Mouse (Mus musculus) spleen, adult 2 months (tissue): ENCODE data around the gene Hspg2. TPM values are rescaled to one million over a fixed set of nuclear protein-coding genes. Genes with fewer than 3 reads are reported as not detected.

Source experiments
- DNase-seq, 2 experiments: peaks; one replicate each; pipeline versions ENCODE4 v3.0.0 to v3.0.0-alpha.2; 2012 to 2021; ENCODE audit warnings: low spot score in 2 of 2, low read depth in 1 of 2
- H3K27ac ChIP-seq: fragments of 200-500 bp; 2 replicates; pipeline ENCODE4 v1.5.1; 2012; ENCODE audit warnings: low read length, inconsistent platforms; ENCODE audit not compliant: insufficient read depth
- H3K27me3 ChIP-seq: fragments of 200-500 bp; 2 replicates; pipeline ENCODE4 v1.6.1; 2012; ENCODE audit warnings: mild to moderate bottlenecking, moderate library complexity, low read length, inconsistent platforms; ENCODE audit not compliant: control insufficient read depth, insufficient read depth
- H3K36me3 ChIP-seq: fragments of 200-500 bp; 2 replicates; pipeline ENCODE4 v1.6.1; 2012; ENCODE audit warnings: mild to moderate bottlenecking, low read length, inconsistent platforms; ENCODE audit not compliant: control insufficient read depth, insufficient read depth
- H3K4me1 ChIP-seq: fragments of 200-500 bp; 2 replicates; pipeline ENCODE4 v1.6.1; 2011; ENCODE audit warnings: inconsistent platforms; ENCODE audit not compliant: control insufficient read depth, insufficient read depth, insufficient read length
- H3K4me3 ChIP-seq: fragments of 200-500 bp; 2 replicates; pipeline ENCODE4 v1.5.1; 2011; ENCODE audit warnings: mild to moderate bottlenecking, inconsistent platforms; ENCODE audit not compliant: insufficient read depth, insufficient read length; ENCODE audit errors: extremely low read depth
- CTCF ChIP-seq: fragments of 200-500 bp; IDR thresholded peaks from 2 replicates; pipeline ENCODE4 v1.5.1; 2011; ENCODE audit warnings: mild to moderate bottlenecking, inconsistent platforms; ENCODE audit not compliant: insufficient read depth, insufficient read length, insufficient replicate concordance; ENCODE audit errors: extremely low read depth
- POLR2A ChIP-seq: fragments of 200-500 bp; IDR thresholded peaks from 2 replicates; pipeline ENCODE4 v1.6.1; 2011; ENCODE audit warnings: low read depth, low read length, inconsistent platforms
- WGBS: fragments of 180-500 bp; shearing (Covaris S2); methylation state at CpG from one replicate; pipeline ENCODE4 v1.1.7; 2018; 5-methylcytosine and 5-hydroxymethylcytosine counted together
- polyA plus RNA-seq: library from polyadenylated mRNA; depleted of rRNA; stranded (reverse); fragments of >200 nt; gene quantifications from 2 replicates; pipeline ENCODE4 v1.2.3, GENCODE M21; 2012; rRNA removed

The Hspg2 gene
- polyA plus RNA-seq, 1 experiment, result 27.0 TPM

GRCm38 (mm10) chr4:137610256-137610655 lies 141.7 kb downstream of the Hspg2 start:
- H3K4me1 ChIP-seq, result peaks cover 6% of the 10 kb centered on the region; the same call in 1 of the 2 replicates
- peak overlapping the region; percentile 45 for H3K27ac ChIP-seq
- no peaks in the 10 kb centered on the region for H3K27me3 ChIP-seq
- no peak for TF ChIP-seq CTCF
- TF ChIP-seq POLR2A, result no peak
- no peak for DNase-seq
- H3K4me3 ChIP-seq, result no peak overlapping the region
- H3K36me3 ChIP-seq, result peaks cover 38% of the 10 kb centered on the region
- WGBS, result 60% methylated on average over 15 of the region's 15 CpGs

Other genes starting within 250 kb of the Hspg2 start
- 0.05 and 0.20 TPM in 2 replicates for gene Wnt4, start 191.3 kb upstream of the Hspg2 start, polyA plus RNA-seq
- gene Cdc42, start 111.0 kb upstream of the Hspg2 start, polyA plus RNA-seq, result 42.1 and 55.5 TPM in 2 replicates
- 3.2 and 4.9 TPM in 2 replicates for gene Cela3a, start 59.0 kb upstream of the Hspg2 start, polyA plus RNA-seq
- gene Cela3b, start 38.2 kb upstream of the Hspg2 start, polyA plus RNA-seq, result 6,152 and 8,603 TPM in 2 replicates
- not detected in 2 replicates for gene 1700013G24Rik, start 15.5 kb upstream of the Hspg2 start, polyA plus RNA-seq
- gene Ldlrad2, start 105.8 kb downstream of the Hspg2 start, polyA plus RNA-seq, result not detected in 2 replicates
- 64.1 and 68.3 TPM in 2 replicates for gene Usp48, start 125.0 kb downstream of the Hspg2 start, polyA plus RNA-seq
- gene Rap1gap, start 196.0 kb downstream of the Hspg2 start, polyA plus RNA-seq, result 49.3 and 56.1 TPM in 2 replicates